In genomic region chrX:13918659-13919058, GRCm38 (mm10) we compare ENCODE assay signal across 26 mouse cellular contexts.
DNase-seq lines count a peak whose midpoint lies in the region; ATAC-seq and TF ChIP-seq lines count a peak whose summit lies in the region.
"Had no signal": no experiment of that assay in that cellular context is flagged by ENCODE, and none has a peak within 500 bp of the region (broad histone marks: within the 10 kb centered on the region; RNA-seq: fewer than 3 reads in every experiment).

No protein-coding gene starts in this region.

- peak; percentile 41 for DNase-seq in kidney, adult 2 months
- DNase-seq in kidney, postnatal 10 days: peak; percentile 4
- no peak for DNase-seq in kidney, postnatal 4 days
- DNase-seq in 3T3-L1 (ENCODE audit: low read depth, low spot score) (peak; percentile 33), NIH3T3 (ENCODE audit: low read depth) (peak; percentile 26)
- DNase-seq in cerebellum, postnatal 10 days: no peak
- DNase-seq in cerebellum, postnatal 25 days: no peak
- DNase-seq: adrenal gland, adult 2 months; adrenal gland, postnatal 14 days; cerebellum, adult 11 months; cerebellum, adult 2 months; cerebellum, adult 9-11 months; gastrocnemius, adult 2 months; gastrocnemius, postnatal 25 days; heart, adult 18-20 months; heart, postnatal 14 days; heart, postnatal 4 days had no signal

- no peak for ATAC-seq in kidney, embryonic 14.5 days (ENCODE audit: low FRiP score, low TSS enrichment)
- ATAC-seq: forebrain, embryonic 13.5 days; forebrain, embryonic 16.5 days; hindbrain, postnatal 0 days had no signal

- no peaks in the 10 kb centered on the region for H3K36me3 ChIP-seq in kidney, adult 2 months (ENCODE audit: control insufficient read depth, insufficient read depth, low read length)
- H3K36me3 ChIP-seq in kidney, embryonic 14.5 days (ENCODE audit: control insufficient read depth, insufficient read depth, low read length): no peaks in the 10 kb centered on the region
- H3K36me3 ChIP-seq: forebrain, embryonic 10.5 days; G1E; heart, embryonic 13.5 days had no signal

- no peaks in the 10 kb centered on the region for H3K9me3 ChIP-seq in kidney, embryonic 14.5 days (ENCODE audit: control insufficient read depth, low read length)
- H3K9me3 ChIP-seq: forebrain, embryonic 10.5 days; forebrain, embryonic 13.5 days; G1E; heart, embryonic 13.5 days had no signal

- no peak overlapping the region for H3K4me3 ChIP-seq in kidney, adult 2 months (ENCODE audit: insufficient read depth, low read depth, low read length)
- H3K4me3 ChIP-seq in kidney, embryonic 14.5 days (ENCODE audit: low read length): no peak overlapping the region
- H3K4me3 ChIP-seq: forebrain, embryonic 10.5 days; forebrain, embryonic 13.5 days; gastrocnemius, adult 2 months; heart, embryonic 13.5 days had no signal

- no peak overlapping the region for H3K9ac ChIP-seq in kidney, embryonic 14.5 days (ENCODE audit: low read depth, low read length)
- H3K9ac ChIP-seq: forebrain, embryonic 13.5 days; heart, embryonic 13.5 days; hindbrain, embryonic 14.5 days had no signal

- no peak overlapping the region for H3K4me2 ChIP-seq in kidney, embryonic 14.5 days (replicated peaks; ENCODE audit: low read depth, low read length)
- H3K4me2 ChIP-seq: forebrain, embryonic 13.5 days; heart, embryonic 13.5 days; hindbrain, embryonic 14.5 days had no signal

- no peaks in the 10 kb centered on the region for H3K4me1 ChIP-seq in kidney, adult 2 months (ENCODE audit: control insufficient read depth, insufficient read depth, low read length)
- no peaks in the 10 kb centered on the region for H3K4me1 ChIP-seq in kidney, embryonic 14.5 days (ENCODE audit: control insufficient read depth, insufficient read depth, low read length)
- H3K4me1 ChIP-seq: forebrain, embryonic 10.5 days; forebrain, embryonic 13.5 days; heart, embryonic 13.5 days had no signal

- WGBS in kidney, adult 2 months: 44% methylated on average over 2 of the region's 2 CpGs
- WGBS in kidney, embryonic 14.5 days: 84% methylated on average over 2 of the region's 2 CpGs

- no peak for TF ChIP-seq CTCF in kidney, adult 2 months (conservative IDR thresholded peaks at IDR 0.05; ENCODE audit: insufficient read depth, insufficient read length, low read depth, low read length)

- TF ChIP-seq POLR2A in kidney, adult 2 months (IDR thresholded peaks at IDR 0.05; ENCODE audit: low read depth, low read length): no peak

- no peaks in the 10 kb centered on the region for H3K27me3 ChIP-seq in kidney, adult 2 months (replicated peaks; ENCODE audit: control insufficient read depth, insufficient read depth, low read length)
- no peaks in the 10 kb centered on the region for H3K27me3 ChIP-seq in kidney, embryonic 14.5 days (ENCODE audit: control insufficient read depth, insufficient read depth, low read length)
- H3K27me3 ChIP-seq: CH12.LX; forebrain, embryonic 13.5 days; heart, embryonic 13.5 days had no signal

- no peak overlapping the region for H3K27ac ChIP-seq in kidney, adult 2 months (ENCODE audit: insufficient read depth, low read depth, low read length)
- no peak overlapping the region for H3K27ac ChIP-seq in kidney, embryonic 14.5 days (ENCODE audit: low read depth, low read length)
- H3K27ac ChIP-seq: forebrain, embryonic 10.5 days; forebrain, embryonic 13.5 days; gastrocnemius, adult 2 months; heart, embryonic 13.5 days; hindbrain, embryonic 14.5 days; hindbrain, postnatal 0 days had no signal

Comparison
In these comparisons a context has a peak if more than half of its experiments do, and no peak if none do; other contexts are left out.
1. DNase-seq: peak in kidney, adult 2 months (single experiment), kidney, postnatal 10 days (single experiment), 3T3-L1 (single experiment) and NIH3T3 (single experiment); none in kidney, postnatal 4 days (0 of 2), cerebellum, postnatal 10 days (0 of 2) and cerebellum, postnatal 25 days (0 of 2).